Mouse (Mus musculus) erythroblast, embryonic 14.5 days (primary cell): ENCODE measurements around the gene Mup18. TPM values are rescaled to one million over a fixed set of nuclear protein-coding genes. Genes with fewer than 3 reads are reported as not detected.
"Not testable (repeated sequence)": the region's sequence is repeated elsewhere in the genome, so short reads cannot be mapped to it uniquely, and the experiment has no call there.

Experiments used
- H3K27me3 ChIP-seq: 2 replicates; pipeline ENCODE4 v1.6.1; 2012; ENCODE audit warnings: inconsistent platforms; ENCODE audit not compliant: control insufficient read depth
- H3K36me3 ChIP-seq: 2 replicates; pipeline ENCODE4 v1.6.1; 2012; ENCODE audit warnings: mild to moderate bottlenecking, inconsistent platforms; ENCODE audit not compliant: control insufficient read depth
- H3K4me1 ChIP-seq: 2 replicates; pipeline ENCODE4 v1.6.1; 2012; ENCODE audit warnings: inconsistent platforms; ENCODE audit not compliant: control insufficient read depth
- H3K4me3 ChIP-seq: replicated peaks from 2 replicates; pipeline ENCODE3; 2012; ENCODE audit warnings: moderate library complexity, mild to moderate bottlenecking, inconsistent platforms
- H3K9me3 ChIP-seq: 2 replicates; pipeline ENCODE4 v1.6.1; 2012; ENCODE audit warnings: low read length, inconsistent platforms, mixed read lengths; ENCODE audit not compliant: control insufficient read depth
- polyA plus RNA-seq: library from polyadenylated mRNA; stranded (reverse); fragments of >175 nt; gene quantifications from 2 replicates; pipeline ENCODE4 v1.2.3, GENCODE M21; 2012

Mup18 gene
- polyA plus RNA-seq, result not detected in 2 replicates

GRCm38 (mm10) chr4:61674036-61674435 is at the start of gene Mup18:
TSS of gene Mup18 (minus strand) at chr4:61674136.
- H3K4me1 ChIP-seq, H3K36me3 ChIP-seq, H3K27me3 ChIP-seq, H3K9me3 ChIP-seq, H3K4me3 ChIP-seq: not testable (repeated sequence)

- H3K9me3 ChIP-seq, H3K27me3 ChIP-seq, H3K4me1 ChIP-seq, H3K4me3 ChIP-seq, H3K36me3 ChIP-seq: not testable (repeated sequence)
These were observed 40.4 kb upstream of the Mup18 start for GRCm38 (mm10) chr4:61714296-61714695.

Other genes starting within 250 kb of the Mup18 start
- gene Mup15, start 234.4 kb downstream of the Mup18 start, polyA plus RNA-seq, result not detected in 2 replicates
- not detected in 2 replicates for gene Mup16, start 154.6 kb downstream of the Mup18 start, polyA plus RNA-seq
- not detected in 2 replicates for gene Mup17, start 78.3 kb downstream of the Mup18 start, polyA plus RNA-seq
- gene Mup19, start 108.1 kb upstream of the Mup18 start, polyA plus RNA-seq, result not detected in 2 replicates
- gene Mup5, start 161.1 kb upstream of the Mup18 start, polyA plus RNA-seq, result not detected in 2 replicates